Mouse (Mus musculus) adipocyte (in vitro differentiated cells): ENCODE measurements around the gene Crlf3.
A peak's percentile ranks its signal among the peaks of the same experiment; 100 is the strongest.
"Not testable (repeated sequence)": the region's sequence is repeated elsewhere in the genome, so short reads cannot be mapped to it uniquely, and the experiment has no call there.

Source experiments
- DNase-seq: peaks from one replicate; pipeline ENCODE4 v3.0.0-alpha.2; 2016; ENCODE audit warnings: low spot score

The Crlf3 gene

GRCm38 (mm10) chr11:80066373-80066772 is 14.4 kb downstream of the Crlf3 start:
- not testable (repeated sequence) for DNase-seq

- DNase-seq, result no peak
These were observed 18.6 kb downstream of the Crlf3 start for GRCm38 (mm10) chr11:80062159-80062558.

- no peak for DNase-seq
These were observed 24.6 kb downstream of the Crlf3 start for GRCm38 (mm10) chr11:80056141-80056540.

- DNase-seq, result no peak
These were observed 26.1 kb downstream of the Crlf3 start for GRCm38 (mm10) chr11:80054659-80055058.

GRCm38 (mm10) chr11:80053171-80053570 is 27.6 kb downstream of the Crlf3 start:
- no peak for DNase-seq

- DNase-seq, result no peak
These were observed 28.3 kb downstream of the Crlf3 start for GRCm38 (mm10) chr11:80052456-80052855.

GRCm38 (mm10) chr11:80050088-80050487 is 30.7 kb downstream of the Crlf3 start:
- DNase-seq, result no peak

- DNase-seq, result no peak
These were observed 33.9 kb downstream of the Crlf3 start for GRCm38 (mm10) chr11:80046856-80047255.

- no peak for DNase-seq
These were observed 37.4 kb downstream of the Crlf3 start for GRCm38 (mm10) chr11:80043419-80043817.

GRCm38 (mm10) chr11:80042615-80043418 is 38.0 kb downstream of the Crlf3 start:
- peak; percentile 47 for DNase-seq

- no peak for DNase-seq
These were observed 43.3 kb downstream of the Crlf3 start for GRCm38 (mm10) chr11:80037495-80037894.

GRCm38 (mm10) chr11:80021306-80021705 is 59.5 kb downstream of the Crlf3 start:
- DNase-seq, result no peak

- peak; percentile 17 for DNase-seq
These were observed 61.0 kb downstream of the Crlf3 start for GRCm38 (mm10) chr11:80019792-80020191.

GRCm38 (mm10) chr11:80016533-80016932 is 64.3 kb downstream of the Crlf3 start:
- not testable (repeated sequence) for DNase-seq
